Mouse (Mus musculus) hindbrain, embryonic 15.5 days (tissue): ENCODE measurements around the gene Bcl9. TPM values are rescaled to one million over a fixed set of nuclear protein-coding genes. Genes with fewer than 3 reads are reported as not detected.

Experiments
- ATAC-seq: fragments of 200-750 bp; cut with Nextera tagmentation; 2 replicates; pipeline ENCODE4 v1.8.0; 2017; ENCODE audit warnings: low read depth, moderate number of reproducible peaks, moderate TSS enrichment; ENCODE audit not compliant: low FRiP score
- H3K27ac ChIP-seq: fragments of 300-500 bp; sonication (generic); replicated peaks from 2 replicates; pipeline ENCODE4 v1.5.1; 2015; ENCODE audit warnings: mild to moderate bottlenecking, inconsistent platforms
- H3K27me3 ChIP-seq: fragments of 300-500 bp; sonication (generic); 2 replicates; pipeline ENCODE4 v1.6.1; 2015; ENCODE audit warnings: control low read depth, inconsistent platforms
- H3K36me3 ChIP-seq: fragments of 300-500 bp; sonication (generic); 2 replicates; pipeline ENCODE4 v1.6.1; 2015; ENCODE audit warnings: control low read depth, inconsistent platforms
- H3K4me1 ChIP-seq: fragments of 300-500 bp; sonication (generic); replicated peaks from 2 replicates; pipeline ENCODE4 v1.6.1; 2015; ENCODE audit warnings: control low read depth, inconsistent platforms
- H3K4me2 ChIP-seq: fragments of 300-500 bp; sonication (generic); 2 replicates; pipeline ENCODE4 v1.6.1; 2015; ENCODE audit warnings: moderate library complexity, mild to moderate bottlenecking, inconsistent platforms
- H3K4me3 ChIP-seq: fragments of 300-500 bp; sonication (generic); 2 replicates; pipeline ENCODE4 v1.5.1; 2015; ENCODE audit warnings: mild to moderate bottlenecking, inconsistent platforms
- H3K9ac ChIP-seq: fragments of 300-500 bp; sonication (generic); 2 replicates; pipeline ENCODE4 v1.6.1; 2015; ENCODE audit warnings: inconsistent platforms
- H3K9me3 ChIP-seq: fragments of 300-500 bp; sonication (generic); 2 replicates; pipeline ENCODE4 v1.6.1; 2016; ENCODE audit warnings: control low read depth, inconsistent platforms
- WGBS: fragments of 180-500 bp; shearing (Covaris S2); methylation state at CpG from one replicate; pipeline ENCODE4 v1.1.7; 2015; 5-methylcytosine and 5-hydroxymethylcytosine counted together
- polyA plus RNA-seq: library from polyadenylated mRNA; unstranded; fragments of >200 nt; fragmentation: Nextera tagmentation; extraction: Ambion mirVana; gene quantifications from 2 replicates; pipeline ENCODE4 v1.2.1, GENCODE M21; 2015

Bcl9 gene
- polyA plus RNA-seq, 1 experiment from 2014 or later: 82.7 TPM

DNA sequence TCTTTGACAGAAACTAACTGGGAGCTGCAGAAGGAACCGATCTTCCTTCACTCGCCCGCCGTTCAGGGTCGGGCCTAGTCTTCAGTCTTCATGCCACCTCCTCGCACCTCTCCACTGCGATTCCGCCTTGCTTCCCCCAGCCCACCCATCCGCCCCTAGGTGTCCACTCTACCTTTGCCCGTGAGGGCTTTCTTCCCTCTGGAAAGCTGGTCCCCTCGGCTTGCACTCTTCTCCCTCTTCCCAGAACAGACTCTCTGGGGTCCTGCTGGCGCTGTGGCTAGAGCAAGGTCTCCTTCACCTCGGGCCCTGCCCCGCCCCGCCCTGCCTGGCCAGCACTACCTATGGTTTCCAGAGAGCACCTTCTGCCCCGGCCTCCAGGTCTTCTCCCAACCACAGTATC is 69.7 kb downstream of the Bcl9 start:
- Histone ChIP-seq H3K36me3 (no peaks in the 10 kb centered on the region), H3K4me3 (peak overlapping the region; percentile 82), H3K9ac (peak overlapping the region; percentile 54), H3K4me2 (peak overlapping the region; percentile 75), H3K9me3 (no peaks in the 10 kb centered on the region), H3K27me3 (no peaks in the 10 kb centered on the region), H3K27ac (peak overlapping the region; percentile 91), H3K4me1 (peaks cover 33% of the 10 kb centered on the region)
- under 1% methylated on average over 16 of the region's 16 CpGs for WGBS
- ATAC-seq: peak; percentile 59

DNA sequence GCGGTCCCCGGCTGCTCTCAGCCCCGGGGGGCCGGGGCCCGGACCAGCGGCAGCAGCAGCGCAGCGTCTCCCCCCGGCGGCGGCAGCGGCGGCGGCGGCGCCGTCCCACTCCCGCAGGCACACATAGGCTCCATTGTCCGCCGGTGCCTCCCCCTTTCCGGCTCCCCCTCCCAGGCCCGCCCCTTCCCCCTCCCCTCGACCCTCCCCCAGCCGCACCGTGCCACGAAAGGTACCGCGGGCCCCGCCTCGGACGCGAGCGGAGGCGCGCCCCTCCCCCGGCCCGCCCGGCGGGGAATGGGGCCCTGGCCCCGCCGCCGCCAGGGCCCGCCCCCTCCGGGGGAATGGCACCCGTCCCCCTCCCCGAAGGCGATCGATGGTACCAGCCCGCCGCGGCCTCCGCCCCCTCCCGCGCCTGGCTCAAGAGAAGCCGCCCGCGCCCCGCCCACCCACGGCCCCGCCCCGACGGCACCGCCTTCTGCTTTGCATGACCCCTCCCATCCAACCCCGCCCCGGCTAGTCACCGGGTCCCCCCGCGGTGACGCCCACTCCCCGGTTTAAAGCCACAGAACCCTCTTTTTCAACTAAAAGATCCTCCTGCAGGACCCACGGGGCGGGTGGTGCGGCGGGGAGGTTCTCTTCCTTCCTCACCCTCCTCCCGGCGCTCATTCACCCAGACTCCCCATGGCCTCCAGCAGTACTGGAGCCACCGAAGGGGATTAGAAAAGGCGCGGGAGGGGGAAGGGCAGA is 70.3 kb downstream of the Bcl9 start:
- peak overlapping the region; percentile 82 for H3K4me3 ChIP-seq
- no peaks in the 10 kb centered on the region for H3K36me3 ChIP-seq
- WGBS: 2% methylated on average over 35 of the region's 79 CpGs
- peak overlapping the region; percentile 90 for H3K9ac ChIP-seq
- ATAC-seq: peak; percentile 91
- H3K4me2 ChIP-seq: peak overlapping the region; percentile 75
- no peaks in the 10 kb centered on the region for H3K27me3 ChIP-seq
- H3K4me1 ChIP-seq: peaks cover 33% of the 10 kb centered on the region
- H3K27ac ChIP-seq: peak overlapping the region; percentile 91
- no peaks in the 10 kb centered on the region for H3K9me3 ChIP-seq

DNA sequence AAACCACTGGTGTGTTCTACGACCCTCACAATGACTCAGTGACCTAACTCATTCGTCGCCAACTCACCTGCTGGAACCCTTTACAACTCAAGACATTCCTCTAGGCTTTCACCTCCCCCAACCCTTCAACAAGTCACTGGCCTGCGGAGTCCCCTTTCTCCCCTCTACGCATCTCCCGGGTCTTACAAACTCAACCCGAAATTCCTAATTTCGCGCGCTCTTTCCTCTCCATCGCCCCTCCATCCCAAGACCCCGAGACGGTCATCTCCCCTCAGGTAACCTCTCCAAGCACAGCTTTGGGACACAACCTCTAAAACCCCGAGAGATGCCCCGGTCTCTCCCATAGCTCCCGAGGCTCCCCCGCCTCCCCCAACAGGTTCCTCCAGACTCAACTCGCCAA is 71.0 kb downstream of the Bcl9 start:
- WGBS: 2% methylated on average over 18 of the region's 18 CpGs
- peaks cover 5% of the 10 kb centered on the region; the same call in 1 of the 2 replicates for H3K36me3 ChIP-seq
- H3K4me3 ChIP-seq: peak overlapping the region; percentile 82
- H3K27ac ChIP-seq: peak overlapping the region; percentile 91
- peak overlapping the region; percentile 90 for H3K9ac ChIP-seq
- peak; percentile 35 for ATAC-seq
- peaks cover 33% of the 10 kb centered on the region for H3K4me1 ChIP-seq
- H3K4me2 ChIP-seq: peak overlapping the region; percentile 75
- H3K27me3 ChIP-seq: no peaks in the 10 kb centered on the region
- no peaks in the 10 kb centered on the region for H3K9me3 ChIP-seq

DNA sequence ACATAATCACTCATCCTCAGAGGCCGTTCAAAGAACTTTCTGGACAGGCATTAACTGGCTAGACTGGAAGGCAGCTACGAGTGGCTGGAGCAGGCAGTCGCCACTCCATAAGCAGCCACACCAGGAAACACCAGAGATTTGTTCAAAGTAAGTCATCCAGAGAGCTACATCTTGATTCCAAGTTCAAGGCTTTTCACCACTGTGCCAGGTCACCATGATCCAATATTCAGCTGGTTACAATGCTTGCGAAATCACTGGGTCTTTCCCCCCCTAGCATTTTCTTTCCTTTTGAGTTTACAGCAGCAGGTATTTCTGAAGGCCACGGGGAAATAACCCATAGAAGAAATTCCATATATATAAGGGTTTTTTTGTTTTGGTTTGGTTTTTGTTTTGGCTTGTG is 72.5 kb downstream of the Bcl9 start:
- ATAC-seq: no peak
- Histone ChIP-seq H3K9me3 (no peaks in the 10 kb centered on the region), H3K4me1 (peaks cover 33% of the 10 kb centered on the region), H3K9ac (no peak overlapping the region), H3K27me3 (no peaks in the 10 kb centered on the region), H3K4me3 (no peak overlapping the region), H3K27ac (no peak overlapping the region), H3K36me3 (peaks cover 19% of the 10 kb centered on the region), H3K4me2 (no peak overlapping the region)
- 83% methylated on average over 5 of the region's 5 CpGs for WGBS

DNA sequence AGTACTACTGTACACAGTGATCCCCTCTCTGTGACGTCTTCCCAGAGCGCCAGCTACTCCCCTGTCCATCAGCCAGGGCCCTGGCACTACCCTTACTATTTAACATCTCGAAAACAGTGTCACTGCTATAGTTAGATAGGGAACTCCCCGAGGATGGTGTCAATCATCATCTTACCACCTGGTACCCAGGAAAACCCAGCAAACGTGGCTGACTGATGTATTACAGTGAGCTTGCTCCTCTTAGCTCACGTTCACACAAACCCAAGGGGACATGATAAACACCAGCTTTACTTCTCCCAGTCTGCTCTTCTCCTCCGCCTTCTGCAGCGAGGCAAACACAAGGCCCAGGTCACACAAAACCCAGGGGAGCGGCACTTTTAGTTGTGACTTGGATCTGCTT is 74.5 kb downstream of the Bcl9 start:
- 62% methylated on average over 9 of the region's 9 CpGs for WGBS
- Histone ChIP-seq H3K27ac (no peak overlapping the region), H3K27me3 (no peaks in the 10 kb centered on the region), H3K4me1 (peaks cover 28% of the 10 kb centered on the region), H3K9me3 (no peaks in the 10 kb centered on the region), H3K36me3 (peaks cover 34% of the 10 kb centered on the region), H3K4me2 (no peak overlapping the region), H3K9ac (no peak overlapping the region), H3K4me3 (no peak overlapping the region)
- no peak for ATAC-seq

DNA sequence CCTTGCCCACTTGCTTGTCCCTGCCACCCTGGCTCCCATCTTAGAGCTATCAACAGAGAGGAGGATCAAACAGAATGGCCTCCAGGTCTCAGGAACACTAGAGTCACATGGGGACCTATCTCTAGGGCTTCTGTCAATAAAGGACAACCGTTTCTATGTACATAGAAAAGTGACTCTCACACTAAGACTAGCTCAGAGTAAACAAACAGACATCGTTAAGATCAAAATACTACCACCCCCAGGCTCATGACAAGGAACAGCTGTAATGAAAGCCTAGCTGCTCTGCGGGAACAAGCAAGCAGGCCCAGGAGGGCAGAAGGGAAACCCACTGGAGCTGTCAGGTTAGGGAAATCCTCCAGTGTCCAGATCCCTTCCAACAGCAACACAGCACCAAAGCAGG is 82.2 kb downstream of the Bcl9 start:
- Histone ChIP-seq H3K4me2 (no peak overlapping the region), H3K27me3 (no peaks in the 10 kb centered on the region), H3K4me3 (no peak overlapping the region), H3K9me3 (no peaks in the 10 kb centered on the region), H3K27ac (no peak overlapping the region), H3K4me1 (no peaks in the 10 kb centered on the region), H3K36me3 (peaks cover 74% of the 10 kb centered on the region), H3K9ac (no peak overlapping the region)
- 79% methylated on average over 3 of the region's 3 CpGs for WGBS
- no peak for ATAC-seq

DNA sequence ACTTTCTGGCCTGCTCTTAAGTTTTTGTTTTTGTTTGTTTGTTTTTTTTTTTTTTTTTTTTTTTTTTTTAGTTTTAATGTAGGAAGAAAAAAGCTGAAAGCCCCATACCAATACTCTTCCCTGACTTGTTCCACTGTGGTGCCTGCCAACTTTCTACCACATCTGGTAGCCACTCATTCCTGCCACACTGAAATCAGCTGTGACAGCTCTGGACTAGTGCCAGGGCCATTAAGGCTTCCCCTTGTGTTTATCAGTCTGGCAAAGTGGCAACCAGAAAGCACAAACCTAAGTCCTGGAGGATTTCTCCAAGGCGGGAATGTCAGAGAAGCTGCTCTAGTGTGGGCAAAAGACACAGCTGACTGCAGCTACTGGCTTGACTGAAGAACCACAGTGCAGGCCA is 83.3 kb downstream of the Bcl9 start:
- ATAC-seq: no peak
- H3K9ac ChIP-seq: no peak overlapping the region
- 33% methylated on average over 1 of the region's 1 CpGs for WGBS
- no peaks in the 10 kb centered on the region for H3K4me1 ChIP-seq
- peaks cover 74% of the 10 kb centered on the region for H3K36me3 ChIP-seq
- no peak overlapping the region for H3K27ac ChIP-seq
- no peak overlapping the region for H3K4me3 ChIP-seq
- H3K9me3 ChIP-seq: no peaks in the 10 kb centered on the region
- H3K4me2 ChIP-seq: no peak overlapping the region
- no peaks in the 10 kb centered on the region for H3K27me3 ChIP-seq

DNA sequence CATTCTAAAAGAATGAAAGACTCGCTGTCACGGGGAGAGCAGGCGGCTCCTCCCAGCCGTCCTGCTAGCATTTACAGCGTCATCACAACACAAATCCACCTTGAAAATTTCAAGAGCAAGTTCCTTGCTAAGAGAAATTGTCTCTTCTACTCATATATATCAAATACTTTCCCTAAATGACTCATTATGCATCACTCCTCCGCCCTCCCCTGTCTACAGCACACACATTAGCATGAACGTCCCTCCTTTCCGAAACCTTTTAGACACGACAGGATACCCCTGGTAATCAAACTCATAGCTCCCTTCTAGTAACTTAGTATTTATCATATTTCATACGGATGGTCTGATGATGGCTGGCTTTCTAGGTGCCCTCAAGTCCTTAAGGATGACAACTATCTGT is 83.8 kb downstream of the Bcl9 start:
- Histone ChIP-seq H3K9ac (no peak overlapping the region), H3K4me2 (no peak overlapping the region), H3K4me3 (no peak overlapping the region), H3K36me3 (peaks cover 73% of the 10 kb centered on the region), H3K9me3 (no peaks in the 10 kb centered on the region), H3K27ac (no peak overlapping the region), H3K27me3 (no peaks in the 10 kb centered on the region), H3K4me1 (no peaks in the 10 kb centered on the region)
- 84% methylated on average over 10 of the region's 10 CpGs for WGBS
- ATAC-seq: no peak

DNA sequence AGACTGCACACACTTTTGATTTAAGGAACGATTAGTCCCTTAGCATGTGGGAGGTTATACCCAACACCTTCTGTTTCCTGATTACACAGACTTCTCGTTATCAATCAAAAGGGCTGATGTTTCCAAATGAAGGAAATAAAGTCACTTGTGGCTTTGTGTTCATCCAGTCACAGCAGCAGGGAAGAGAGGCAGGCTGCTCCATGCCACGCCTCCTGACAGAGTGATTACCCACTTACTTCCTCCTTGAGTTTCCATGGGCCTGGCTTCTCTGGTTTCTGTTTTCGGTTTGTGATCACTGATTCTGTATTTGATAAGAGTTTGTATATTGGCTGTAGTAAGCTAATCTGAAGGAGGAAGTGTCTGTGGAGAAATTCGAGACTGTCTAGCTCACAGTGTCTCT is 86.5 kb downstream of the Bcl9 start:
- H3K36me3 ChIP-seq: peaks cover 88% of the 10 kb centered on the region
- H3K27me3 ChIP-seq: no peaks in the 10 kb centered on the region
- WGBS: 92% methylated on average over 5 of the region's 5 CpGs
- H3K9ac ChIP-seq: no peak overlapping the region
- no peaks in the 10 kb centered on the region for H3K9me3 ChIP-seq
- no peak overlapping the region for H3K4me3 ChIP-seq
- no peak overlapping the region for H3K4me2 ChIP-seq
- no peak for ATAC-seq
- no peaks in the 10 kb centered on the region for H3K4me1 ChIP-seq
- H3K27ac ChIP-seq: no peak overlapping the region

DNA sequence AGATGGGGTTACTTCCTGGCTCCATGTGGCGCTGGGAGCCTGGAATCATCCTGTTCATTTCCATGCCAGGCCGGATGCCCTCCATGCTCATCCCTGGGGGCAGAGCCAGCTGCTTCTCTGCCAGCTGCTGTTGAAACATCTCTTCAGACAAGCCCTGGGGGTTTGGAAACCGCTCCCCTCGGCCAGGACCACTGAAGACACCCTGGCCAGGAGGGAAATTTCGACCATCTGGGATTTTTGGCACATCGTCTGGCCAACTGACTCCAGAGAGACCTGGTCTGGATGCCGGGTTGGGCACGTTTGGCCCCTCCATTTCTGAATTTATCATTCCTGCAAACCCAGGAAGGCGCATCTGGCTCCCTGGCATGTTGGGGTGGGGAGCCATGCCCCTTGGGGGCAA is 88.4 kb downstream of the Bcl9 start:
- Histone ChIP-seq H3K36me3 (peaks cover 89% of the 10 kb centered on the region), H3K4me2 (no peak overlapping the region), H3K9ac (no peak overlapping the region), H3K4me3 (no peak overlapping the region), H3K9me3 (no peaks in the 10 kb centered on the region), H3K27ac (no peak overlapping the region), H3K27me3 (no peaks in the 10 kb centered on the region), H3K4me1 (no peaks in the 10 kb centered on the region)
- WGBS: 68% methylated on average over 9 of the region's 9 CpGs
- no peak for ATAC-seq

DNA sequence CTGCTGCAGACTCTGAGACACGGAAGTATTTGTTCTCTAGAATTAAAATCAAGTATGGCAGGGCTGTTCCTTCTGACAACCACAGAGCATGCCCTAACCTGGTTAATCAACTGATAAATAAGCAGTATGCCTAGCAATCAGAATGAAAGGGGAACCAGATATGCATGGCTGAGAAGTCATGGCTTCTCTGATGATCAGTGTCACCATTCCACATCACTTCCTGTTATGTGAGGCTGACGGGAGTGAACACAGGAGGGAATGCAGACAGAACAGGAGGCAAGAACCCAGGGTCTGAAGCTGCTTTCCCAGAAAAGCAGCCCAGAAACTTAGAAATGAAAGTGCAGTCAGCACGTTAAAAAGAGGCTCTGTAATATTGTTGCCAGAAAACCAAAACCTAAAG is 91.2 kb downstream of the Bcl9 start:
- WGBS: 90% methylated on average over 3 of the region's 3 CpGs
- Histone ChIP-seq H3K36me3 (peaks cover 65% of the 10 kb centered on the region), H3K27me3 (no peaks in the 10 kb centered on the region), H3K9ac (no peak overlapping the region), H3K27ac (no peak overlapping the region), H3K4me2 (no peak overlapping the region), H3K4me1 (no peaks in the 10 kb centered on the region), H3K9me3 (no peaks in the 10 kb centered on the region), H3K4me3 (no peak overlapping the region)
- no peak for ATAC-seq

DNA sequence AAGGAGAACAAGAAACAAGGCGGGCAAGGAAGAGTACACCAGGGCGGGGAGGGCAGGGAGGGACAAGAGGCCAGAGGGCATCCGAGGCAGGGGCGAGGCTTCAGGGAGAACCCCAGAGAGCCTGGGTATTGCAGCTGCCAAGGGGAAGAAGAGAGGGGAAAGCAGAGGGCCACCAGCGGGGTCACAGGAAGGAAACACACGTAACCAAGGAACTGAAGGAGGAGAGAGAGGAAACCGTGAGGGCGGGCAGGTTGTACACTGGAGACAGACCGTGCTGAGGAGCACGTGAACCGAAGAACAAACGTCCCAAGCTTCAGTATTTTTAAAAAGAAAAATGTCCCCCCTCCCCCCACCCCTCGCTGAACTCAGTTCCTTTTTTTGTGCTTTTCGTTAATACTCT is 93.8 kb downstream of the Bcl9 start:
- Histone ChIP-seq H3K9me3 (no peaks in the 10 kb centered on the region), H3K36me3 (peaks cover 42% of the 10 kb centered on the region), H3K27me3 (no peaks in the 10 kb centered on the region), H3K4me3 (no peak overlapping the region), H3K9ac (no peak overlapping the region), H3K4me2 (no peak overlapping the region), H3K27ac (no peak overlapping the region), H3K4me1 (no peaks in the 10 kb centered on the region)
- 75% methylated on average over 14 of the region's 14 CpGs for WGBS
- ATAC-seq: no peak

DNA sequence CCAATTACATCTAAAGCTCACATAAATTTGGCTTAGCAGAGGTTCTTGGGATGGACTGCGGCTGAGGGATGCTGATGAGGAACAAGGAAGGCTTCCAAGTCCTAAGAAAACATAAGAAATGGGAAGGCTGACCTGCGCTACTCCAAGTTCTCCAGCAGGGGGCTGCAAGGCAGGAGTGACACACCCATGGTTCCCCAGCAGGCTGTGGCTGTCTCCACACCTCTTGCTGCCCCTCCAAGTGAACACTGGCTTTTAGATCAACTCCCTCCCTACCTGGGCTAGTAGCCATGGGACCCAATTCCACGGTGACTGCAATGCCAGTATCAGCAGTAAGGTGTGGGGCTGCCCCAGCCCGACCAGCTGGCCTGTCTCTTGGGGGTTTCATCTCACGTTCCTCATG is 95.8 kb downstream of the Bcl9 start:
- no peak for ATAC-seq
- Histone ChIP-seq H3K4me3 (no peak overlapping the region), H3K9ac (no peak overlapping the region), H3K27me3 (no peaks in the 10 kb centered on the region), H3K9me3 (no peaks in the 10 kb centered on the region), H3K4me2 (no peak overlapping the region), H3K4me1 (no peaks in the 10 kb centered on the region), H3K36me3 (peaks cover 23% of the 10 kb centered on the region), H3K27ac (no peak overlapping the region)
- WGBS: 43% methylated on average over 5 of the region's 5 CpGs
